Mouse (Mus musculus): Measurements from ENCODE around the gene Ube3b. TPM values are rescaled to one million over a fixed set of nuclear protein-coding genes. Genes with fewer than 3 reads are reported as not detected.

The Ube3b gene
- total RNA-seq, 2 experiments from 2014 or later = 108 to 115 TPM

Small RNA genes lying within 50 kb of the gene (microRNA-seq; reads per million reads assigned to microRNA genes)
- gene Mir7027 = not detected

Other genes starting within 250 kb of the Ube3b start
- 100 to 1,000 TPM; 154 to 158 TPM for gene Acacb, start 234.1 kb upstream of the Ube3b start, total RNA-seq (2021)
- gene Foxn4, start 106.8 kb upstream of the Ube3b start, total RNA-seq (2021) = not detected
- gene Myo1h, start 91.4 kb upstream of the Ube3b start, total RNA-seq (2021) = under 1 TPM; 0.32 to 0.36 TPM
- gene Kctd10, start 99 bp upstream of the Ube3b start, total RNA-seq (2021) = 10 to 100 TPM; 15.2 to 21.4 TPM
- 10 to 100 TPM; 19.2 to 19.4 TPM for gene Mmab, start 63.5 kb downstream of the Ube3b start, total RNA-seq (2021)
- 1 to 10 TPM; 8.4 to 9.4 TPM for gene Mvk, start 63.7 kb downstream of the Ube3b start, total RNA-seq (2021)
- gene Fam222a, start 187.4 kb downstream of the Ube3b start, total RNA-seq (2021) = under 1 TPM; 0.33 to 0.66 TPM